Mouse (Mus musculus) liver, adult 10 weeks (tissue): ENCODE data around the gene Brox. TPM values are rescaled to one million over a fixed set of nuclear protein-coding genes. Genes with fewer than 3 reads are reported as not detected.

Experiments used
- polyA plus RNA-seq: library from polyadenylated mRNA; stranded (reverse); fragments of 350-450 nt; fragmentation: Illumina TruSeq; extraction: RNeasy Lipid Tissue Mini Kit (QIAGEN cat#74804); gene quantifications from one replicate; pipeline ENCODE4 v1.2.3, GENCODE M21; 2014; ENCODE audit warnings: low read depth, low replicate concordance

Gene Brox
- 33.2 TPM for polyA plus RNA-seq

GRCm38 (mm10) chr1:183296877-183297383 lies at the start of gene Brox:
Brox (minus strand) TSS chr1:183297269.

GRCm38 (mm10) chr1:183296465-183296864 lies 604 bp downstream of the Brox start, which contains the start of gene Aida:
Aida (plus strand) TSS chr1:183296590.

Other genes starting within 250 kb of the Brox start
- gene Disp1, start 75.7 kb downstream of the Brox start, polyA plus RNA-seq: 0.58 TPM
- gene Aida, start 679 bp downstream of the Brox start, polyA plus RNA-seq: 28.9 TPM
- gene Mia3, start 72.3 kb upstream of the Brox start, polyA plus RNA-seq: 218 TPM
- gene Taf1a, start 91.7 kb upstream of the Brox start, polyA plus RNA-seq: 5.0 TPM
- gene Hhipl2, start 120.9 kb upstream of the Brox start, polyA plus RNA-seq: 0.21 TPM